26 mouse cellular contexts compared by ENCODE assay signal in the genomic region with DNA sequence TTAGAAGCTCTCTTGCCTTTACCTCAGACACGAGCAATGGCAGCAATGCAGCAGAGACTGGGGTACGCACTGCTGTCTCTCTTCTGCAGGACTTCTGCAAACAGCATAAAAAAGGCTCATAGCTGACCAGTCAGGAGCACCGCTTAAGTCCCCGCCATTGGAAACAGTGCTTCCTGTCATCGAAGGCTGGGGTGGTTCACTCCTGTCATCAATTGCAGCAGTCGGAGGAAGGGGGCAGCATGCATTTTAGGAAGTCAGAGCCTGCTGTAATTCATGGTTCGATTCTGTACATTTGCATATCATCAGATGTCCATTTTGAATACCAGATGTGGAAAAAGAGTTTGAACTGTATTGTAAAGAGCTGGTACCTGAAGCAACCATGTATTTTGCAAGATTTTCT. TPM values are rescaled to one million over a fixed set of nuclear protein-coding genes. Genes with fewer than 3 reads are reported as not detected.
DNase-seq lines count a peak whose midpoint lies in the region; ATAC-seq and TF ChIP-seq lines count a peak whose summit lies in the region.
"Had no signal": no experiment of that assay in that cellular context is flagged by ENCODE, and none has a peak within 500 bp of the region (broad histone marks: within the 10 kb centered on the region; RNA-seq: fewer than 3 reads in every experiment).

No protein-coding gene starts in this region.

- 56% methylated on average over 7 of the region's 7 CpGs for WGBS in lung, embryonic 14.5 days
- WGBS in hindbrain, embryonic 10.5 days, result 83% methylated on average over 7 of the region's 7 CpGs

- no peak for TF ChIP-seq CTCF in lung, embryonic 14.5 days (IDR thresholded peaks at IDR 0.05; ENCODE audit: low read depth)

- no peak overlapping the region for H3K27ac ChIP-seq in lung, embryonic 14.5 days (ENCODE audit: low read depth)
- H3K27ac ChIP-seq in hindbrain, embryonic 10.5 days, result no peak overlapping the region
- H3K27ac ChIP-seq: embryonic facial prominence, embryonic 15.5 days; forebrain, embryonic 10.5 days had no signal

- no peaks in the 10 kb centered on the region for H3K27me3 ChIP-seq in lung, embryonic 14.5 days (ENCODE audit: insufficient read depth, low read length)
- no peaks in the 10 kb centered on the region for H3K27me3 ChIP-seq in hindbrain, embryonic 10.5 days (ENCODE audit: insufficient read depth, poor library complexity, severe bottlenecking)
- H3K27me3 ChIP-seq: embryonic facial prominence, embryonic 15.5 days; heart, embryonic 12.5 days had no signal

- H3K4me3 ChIP-seq in lung, embryonic 14.5 days (ENCODE audit: low read depth, low read length), result no peak overlapping the region
- no peak overlapping the region for H3K4me3 ChIP-seq in hindbrain, embryonic 10.5 days
- H3K4me3 ChIP-seq: embryonic facial prominence, embryonic 15.5 days; erythroblast, embryonic 14.5 days; forebrain, embryonic 10.5 days; heart, embryonic 12.5 days had no signal

- H3K4me2 ChIP-seq in lung, embryonic 14.5 days, result no peak overlapping the region
- H3K4me2 ChIP-seq: embryonic facial prominence, embryonic 15.5 days; heart, embryonic 12.5 days had no signal

- no peak for ATAC-seq in lung, embryonic 14.5 days (ENCODE audit: insufficient read depth)
- peak; percentile 71 for ATAC-seq in common myeloid progenitor, adult 5-6 weeks (replicated peaks; ENCODE audit: low read depth, poor library complexity, severe bottlenecking)
- ATAC-seq: activated CD4-positive, CD25-positive, alpha-beta regulatory T cell, adult 4 months; forebrain, embryonic 14.5 days; hindbrain, embryonic 16.5 days; inflammation-experienced regulatory T-cells, adult 6 months had no signal

- H3K9ac ChIP-seq in lung, embryonic 14.5 days, result no peak overlapping the region
- H3K9ac ChIP-seq: embryonic facial prominence, embryonic 15.5 days; heart, embryonic 12.5 days had no signal

- H3K4me1 ChIP-seq in lung, embryonic 14.5 days (ENCODE audit: insufficient read depth), result no peaks in the 10 kb centered on the region
- H3K4me1 ChIP-seq in hindbrain, embryonic 10.5 days (replicated peaks), result no peaks in the 10 kb centered on the region
- H3K4me1 ChIP-seq: embryonic facial prominence, embryonic 15.5 days; forebrain, embryonic 10.5 days had no signal

- H3K9me3 ChIP-seq in lung, embryonic 14.5 days (ENCODE audit: low read depth, low read length), result no peaks in the 10 kb centered on the region
- H3K9me3 ChIP-seq in hindbrain, embryonic 10.5 days, result no peaks in the 10 kb centered on the region
- H3K9me3 ChIP-seq: embryonic facial prominence, embryonic 15.5 days; forebrain, embryonic 10.5 days; heart, embryonic 12.5 days had no signal

- H3K36me3 ChIP-seq in lung, embryonic 14.5 days (ENCODE audit: insufficient read depth), result no peaks in the 10 kb centered on the region
- H3K36me3 ChIP-seq in hindbrain, embryonic 10.5 days, result peaks cover 62% of the 10 kb centered on the region

- DNase-seq in lung, embryonic 14.5 days, result peak; percentile 20
- DNase-seq in lung, adult 18-20 months, result no peak
- DNase-seq in thymus, postnatal 25 days, result peak; percentile 4
- no peak for DNase-seq in thymus, postnatal 0 days (ENCODE audit: low spot score)
- no peak for DNase-seq in hindbrain, embryonic 10.5 days (ENCODE audit: low spot score)
- no peak for DNase-seq in c-Kit-positive CD71-positive TER-119-positive erythroid progenitor cells, embryonic 14.5 days (ENCODE audit: low spot score)
- DNase-seq: adrenal gland, postnatal 14 days; cerebellum, adult 18-20 months; cerebellum, adult 9-11 months; cerebellum, postnatal 36 days; embryo, embryonic 11 days; gastrocnemius, postnatal 36 days had no signal

RNA-seq across cellular contexts. Expression of a gene that starts 9.7 kb away (rescaled TPM):
- 6.0 and 7.0 TPM in 2 replicates for polyA plus RNA-seq in lung, embryonic 14.5 days (2014; fragmentation: Nextera tagmentation; extraction: Ambion mirVana)
- polyA plus RNA-seq in thymus, postnatal 0 days (2015; fragmentation: Nextera tagmentation; extraction: Ambion mirVana), result 0.66 and 0.75 TPM in 2 replicates
- not detected in 2 replicates for total RNA-seq in common myeloid progenitor, adult 5-6 weeks (2017)
- polyA plus RNA-seq in hindbrain, embryonic 10.5 days (2016; fragmentation: Nextera tagmentation; extraction: Ambion mirVana), result 5.4 and 6.1 TPM in 2 replicates
- total RNA-seq: MEL had no signal
- polyA plus RNA-seq: activated CD4-positive, CD25-positive, alpha-beta regulatory T cell, adult 4 months; erythroblast, embryonic 14.5 days; inflammation-experienced regulatory T-cells, adult 6 months had no signal

RNA-seq across cellular contexts. Expression of a gene that starts 42.9 kb away (rescaled TPM):
- 1.2 and 1.3 TPM in 2 replicates for polyA plus RNA-seq in lung, embryonic 14.5 days (2014; fragmentation: Nextera tagmentation; extraction: Ambion mirVana)
- 0.79 and 1.4 TPM in 2 replicates for polyA plus RNA-seq in thymus, postnatal 0 days (2015; fragmentation: Nextera tagmentation; extraction: Ambion mirVana)
- 0.55 TPM in 1 of 2 replicates, not detected in the other for total RNA-seq in common myeloid progenitor, adult 5-6 weeks (2017)
- 1.8 and 1.9 TPM in 2 replicates for polyA plus RNA-seq in hindbrain, embryonic 10.5 days (2016; fragmentation: Nextera tagmentation; extraction: Ambion mirVana)
- polyA plus RNA-seq: erythroblast, embryonic 14.5 days had no signal

RNA-seq across cellular contexts. Expression of a gene that starts 42.9 kb away (rescaled TPM):
- polyA plus RNA-seq in lung, embryonic 14.5 days (2014; fragmentation: Nextera tagmentation; extraction: Ambion mirVana), result not detected in 2 replicates
- not detected in 2 replicates for polyA plus RNA-seq in thymus, postnatal 0 days (2015; fragmentation: Nextera tagmentation; extraction: Ambion mirVana)
- 0.18 TPM in 1 of 2 replicates, not detected in the other for total RNA-seq in common myeloid progenitor, adult 5-6 weeks (2017)
- not detected in 2 replicates for polyA plus RNA-seq in hindbrain, embryonic 10.5 days (2016; fragmentation: Nextera tagmentation; extraction: Ambion mirVana)
- total RNA-seq: adrenal gland, adult 18-20 months; adrenal gland, postnatal 14 days; gastrocnemius, adult 8-10 months; heart, adult 8-10 months; MEL had no signal
- polyA plus RNA-seq: activated CD4-positive, CD25-positive, alpha-beta regulatory T cell, adult 4 months; embryonic facial prominence, embryonic 15.5 days; forebrain, embryonic 10.5 days; forebrain, embryonic 14.5 days; heart, embryonic 12.5 days; heart, embryonic 16.5 days; hindbrain, embryonic 16.5 days; inflammation-experienced regulatory T-cells, adult 6 months had no signal

Comparison
In these comparisons a context has a peak if more than half of its experiments do, and no peak if none do; other contexts are left out.
1. DNase-seq: peak in lung, embryonic 14.5 days (single experiment) and thymus, postnatal 25 days (single experiment); none in lung, adult 18-20 months (0 of 2), thymus, postnatal 0 days (single experiment), hindbrain, embryonic 10.5 days (single experiment) and c-Kit-positive CD71-positive TER-119-positive erythroid progenitor cells, embryonic 14.5 days (single experiment).